Mouse (Mus musculus) adipocyte (in vitro differentiated cells): Measurements from ENCODE around the gene Vkorc1.

Source experiments
- DNase-seq: peaks from one replicate; pipeline ENCODE4 v3.0.0-alpha.2; 2016; ENCODE audit warnings: low spot score

The Vkorc1 gene

DNA sequence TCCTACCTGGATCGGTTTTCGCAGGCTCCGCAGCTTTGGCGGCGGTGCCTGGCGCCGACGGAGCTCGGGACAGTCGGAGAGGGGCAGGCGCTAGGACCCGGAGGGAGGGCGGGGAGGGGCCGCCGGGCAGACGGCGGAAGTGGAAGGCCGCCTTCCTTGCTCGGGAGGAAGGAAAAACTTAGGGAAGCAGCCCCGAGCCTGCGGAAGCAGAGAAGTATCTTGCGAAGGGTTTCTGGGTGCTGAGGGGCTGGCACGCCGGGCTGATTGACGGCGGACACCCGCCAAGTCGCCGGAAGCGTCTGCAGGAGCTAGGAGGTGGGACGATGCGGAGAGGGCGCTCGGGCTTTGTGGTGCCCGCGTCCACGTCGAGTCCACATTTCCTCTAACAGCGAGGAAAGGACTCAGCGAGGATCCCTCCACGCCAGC lies 19.4 kb downstream of the Vkorc1 start, which contains the start of gene Zfp646:
Zfp646 (plus strand) TSS at position 181 of the 426 bp plus-strand sequence.
- peak; percentile 75 for DNase-seq

DNA sequence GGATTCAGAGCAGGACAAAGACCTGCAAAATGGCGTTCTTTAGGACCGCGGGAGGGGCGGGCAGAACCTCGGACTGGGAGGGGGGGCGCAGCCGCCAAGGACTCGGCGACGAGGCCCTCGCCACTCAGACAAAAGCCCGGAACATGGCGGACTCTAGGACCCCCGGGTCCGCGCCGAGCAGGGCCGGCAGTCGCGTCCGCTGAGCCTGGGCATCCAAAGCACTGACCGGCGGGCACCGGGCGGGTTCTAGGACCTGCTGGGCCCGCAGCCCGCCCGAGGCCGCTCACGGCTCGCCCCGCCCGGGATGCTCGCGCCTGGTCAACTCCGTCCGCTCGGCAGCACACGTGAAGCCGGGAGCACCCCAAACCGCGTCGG lies 19.8 kb downstream of the Vkorc1 start:
- peak; percentile 76 for DNase-seq

DNA sequence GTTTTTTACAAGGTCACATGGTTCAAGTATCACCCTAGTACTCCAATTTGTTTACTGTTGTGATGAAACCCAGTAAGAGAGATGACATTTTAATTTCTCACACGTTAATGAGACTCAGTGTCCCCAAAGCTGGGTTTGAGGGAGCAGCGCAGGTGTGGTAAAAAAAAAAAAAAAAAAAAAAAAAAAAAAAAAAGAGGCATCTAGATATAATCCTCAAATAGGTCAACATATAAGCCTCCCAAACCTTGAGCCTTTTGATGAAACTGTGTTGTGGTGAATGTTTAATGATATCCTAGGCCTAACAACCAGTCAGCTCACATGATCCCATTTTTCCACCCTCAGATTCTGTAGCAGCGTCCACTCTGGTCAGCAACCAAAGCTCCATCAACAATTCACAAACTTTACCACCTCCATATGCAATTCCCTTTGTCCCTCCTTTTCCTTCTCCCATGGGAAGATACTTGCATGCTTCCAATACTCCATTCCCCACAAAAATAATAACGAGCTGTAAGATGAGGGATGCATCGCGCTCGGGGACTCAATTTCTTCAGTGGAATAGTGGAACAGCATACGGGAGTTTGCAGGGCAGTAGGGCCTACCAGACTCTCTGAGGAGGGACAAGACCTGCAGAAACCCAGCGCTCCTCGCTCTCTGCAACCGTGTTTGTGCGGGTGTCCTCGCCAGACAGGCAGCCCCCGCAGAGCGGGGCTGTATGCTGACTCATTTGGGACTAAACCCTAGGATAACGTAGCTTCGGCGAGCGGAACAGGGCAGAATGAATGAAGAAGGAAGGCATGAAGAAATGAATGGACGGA lies 20.4 kb downstream of the Vkorc1 start:
- no peak for DNase-seq

DNA sequence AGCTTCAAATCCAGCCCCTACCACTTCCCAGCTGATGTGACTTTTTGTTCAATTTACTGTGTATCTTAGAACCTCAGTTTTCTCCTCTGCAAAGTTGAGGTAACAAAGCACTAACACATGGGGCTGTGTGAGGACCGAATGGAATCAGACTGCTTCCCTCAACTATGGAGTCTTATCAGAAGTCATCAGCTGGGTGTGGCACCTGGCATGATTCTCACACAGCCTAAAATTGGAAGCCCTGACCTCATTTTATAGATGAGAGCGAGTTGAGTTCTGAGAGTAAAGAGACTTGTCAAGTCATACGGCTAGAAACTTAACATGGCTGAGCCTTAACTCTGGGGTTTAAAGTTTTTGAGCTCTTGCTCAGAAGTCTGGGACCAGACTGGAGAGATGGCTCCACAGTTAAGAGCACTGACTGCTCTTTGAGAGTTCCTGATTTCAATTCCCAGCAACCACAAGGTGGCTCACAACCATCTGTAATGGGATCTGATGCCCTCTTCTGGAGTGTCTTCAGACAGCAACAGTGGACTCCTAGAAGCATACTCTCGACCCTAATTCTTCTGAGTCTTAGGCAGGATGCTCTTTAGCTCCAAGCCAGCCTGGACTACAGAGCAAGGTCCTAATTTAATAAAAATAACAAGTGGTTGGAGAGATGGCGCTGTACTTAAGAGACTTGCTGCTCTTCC lies 25.1 kb downstream of the Vkorc1 start:
- DNase-seq = no peak

DNA sequence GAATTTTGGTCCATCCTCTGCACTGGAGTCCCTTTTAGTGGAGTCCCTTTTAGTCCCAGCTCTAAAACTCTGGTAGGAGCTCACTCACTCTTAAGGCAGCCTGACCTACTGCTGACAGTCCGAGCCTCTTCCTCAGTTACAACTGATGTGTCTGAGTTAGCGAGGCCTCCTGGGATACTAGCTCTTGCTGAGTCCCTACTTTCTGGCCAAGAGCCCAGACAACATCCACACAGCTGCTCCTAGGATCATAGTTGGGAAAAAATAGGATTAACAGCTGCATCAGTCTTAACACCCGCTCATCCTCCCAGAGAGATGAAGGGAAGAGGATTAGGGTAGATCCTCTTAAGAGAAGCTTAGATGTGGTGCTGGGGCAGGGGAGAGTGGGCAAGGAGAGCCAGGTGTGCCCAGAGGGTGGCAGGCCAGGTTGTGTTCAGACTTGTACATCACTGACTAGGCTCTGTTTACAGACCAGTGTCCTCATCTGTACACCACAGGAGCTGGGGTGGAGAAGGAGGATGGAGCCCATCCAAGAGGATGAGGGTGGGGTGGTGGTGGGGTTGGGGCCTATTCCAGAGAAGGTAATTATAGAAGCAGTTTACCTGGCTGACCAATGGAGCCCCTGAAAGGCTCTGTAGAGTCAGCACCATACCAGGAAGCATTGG lies 26.1 kb downstream of the Vkorc1 start:
- peak; percentile 65 for DNase-seq

DNA sequence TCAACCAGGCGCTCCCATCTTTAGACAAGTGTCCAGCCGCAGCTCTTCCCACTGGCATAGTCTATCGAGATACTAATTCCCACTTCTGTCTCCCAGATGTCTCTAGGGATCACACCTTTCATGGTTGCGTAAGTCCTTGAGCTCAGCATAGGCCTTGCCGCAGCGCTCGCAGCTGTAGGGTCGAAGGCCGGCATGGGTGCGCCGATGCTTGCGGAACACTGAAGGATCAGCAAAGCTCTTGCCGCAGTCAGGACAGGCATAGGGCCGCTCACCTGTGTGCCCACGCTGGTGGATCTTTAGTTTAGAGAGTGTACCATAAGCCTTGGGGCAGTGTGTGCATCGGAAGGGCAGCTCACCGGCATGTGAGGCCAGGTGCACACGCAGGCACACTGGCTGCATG lies 27.8 kb downstream of the Vkorc1 start:
- DNase-seq = no peak

DNA sequence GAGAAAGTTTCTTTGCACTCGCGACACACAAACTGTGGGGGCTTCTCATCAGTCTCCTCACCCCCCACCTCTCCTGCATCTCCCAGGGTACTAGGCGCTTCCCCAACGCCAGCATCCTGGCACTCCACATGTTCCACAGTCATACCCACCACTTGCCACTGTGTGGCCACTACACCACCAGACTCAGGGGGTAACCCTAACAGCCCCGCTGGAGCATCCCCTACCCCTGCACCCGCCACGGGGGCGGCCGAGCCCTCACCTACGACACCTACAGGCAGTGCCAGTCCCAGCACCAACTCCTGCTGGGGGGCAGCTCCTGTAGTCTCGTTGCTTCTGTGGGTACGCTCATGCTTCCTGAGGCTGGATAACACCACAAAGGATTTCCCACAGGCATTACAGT lies 29.0 kb downstream of the Vkorc1 start:
- DNase-seq = no peak

DNA sequence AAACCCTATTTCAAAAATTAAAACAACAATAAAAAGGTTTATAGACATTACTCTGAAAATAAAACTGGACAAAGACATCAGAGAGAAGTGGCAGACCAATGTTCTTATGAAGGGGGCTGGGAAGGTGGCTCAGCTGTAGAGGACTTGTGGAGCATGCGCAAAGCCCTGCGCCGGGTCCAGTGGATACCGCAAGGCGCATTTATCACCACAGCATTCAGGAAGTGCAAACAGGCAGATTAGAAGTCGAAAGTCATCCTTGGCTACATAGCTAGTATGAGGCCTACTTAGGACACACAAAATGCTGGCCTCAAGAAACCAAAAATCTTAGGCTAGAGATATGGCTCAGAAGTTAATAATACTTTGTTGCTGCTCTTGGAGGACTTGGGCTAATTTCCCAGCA lies 37.2 kb downstream of the Vkorc1 start:
- no peak for DNase-seq

DNA sequence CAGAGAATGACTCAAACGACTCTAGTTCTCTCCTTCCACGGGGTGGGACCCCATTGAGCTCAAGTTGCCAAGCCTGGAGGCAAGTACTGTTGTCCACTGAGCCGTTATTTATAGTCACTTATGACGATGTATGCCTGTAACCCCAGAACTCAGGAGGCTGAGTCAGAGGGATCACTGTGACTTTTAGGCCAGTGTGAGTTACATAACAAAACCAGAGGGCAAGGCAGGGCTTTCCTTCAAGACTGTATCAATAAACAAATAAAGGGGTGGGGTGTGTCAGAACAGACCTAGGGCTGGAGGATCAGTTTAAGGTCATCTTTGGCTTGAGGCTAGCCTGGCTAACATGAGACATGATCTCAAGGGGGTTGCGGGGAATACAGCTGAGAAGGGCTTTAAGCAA lies 44.5 kb downstream of the Vkorc1 start:
- DNase-seq = peak; percentile 68

DNA sequence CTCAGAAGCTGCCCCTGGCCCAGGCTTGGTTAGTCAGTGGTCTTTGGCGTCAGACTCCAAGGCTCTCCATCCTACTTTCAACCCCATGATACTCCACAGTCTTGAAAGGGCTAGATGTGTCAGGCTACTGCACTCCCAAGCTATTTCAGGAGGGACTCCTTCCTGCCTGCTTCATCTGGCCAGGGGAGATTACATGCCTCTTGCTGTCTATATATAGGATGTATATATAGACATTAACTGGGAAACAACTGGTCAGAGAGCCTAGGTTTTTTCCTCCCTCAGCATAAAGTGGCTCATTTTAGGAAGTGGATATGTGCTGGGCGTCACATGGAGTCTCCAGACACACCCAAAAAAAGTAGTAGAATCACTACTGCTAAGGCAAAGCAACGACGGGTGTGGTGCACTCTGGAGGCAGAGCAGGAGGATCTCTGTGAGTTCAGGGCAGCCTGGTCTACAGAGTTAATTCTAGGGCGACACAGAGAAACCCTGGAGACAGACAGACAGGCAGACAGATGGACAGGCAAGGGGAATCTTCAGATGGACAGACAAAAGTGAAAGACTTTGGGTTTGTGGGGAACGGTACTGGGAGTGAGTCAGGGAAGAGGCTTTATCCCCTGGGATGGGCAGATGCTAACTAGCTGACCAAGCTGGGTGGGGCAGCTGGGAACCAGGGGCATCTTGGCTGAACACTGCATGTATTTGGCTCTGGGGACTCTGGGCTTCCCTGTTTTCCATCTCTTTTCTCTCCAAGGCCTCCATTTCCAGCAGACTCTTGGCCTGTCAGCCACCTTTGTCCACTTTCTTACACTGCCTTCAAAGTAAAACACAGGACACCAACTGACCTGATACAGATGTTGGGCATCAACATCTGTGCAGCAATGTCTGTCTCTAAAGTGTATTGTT lies 45.2 kb downstream of the Vkorc1 start:
- peak; percentile 12 for DNase-seq
